Mouse (Mus musculus) liver, embryonic 11.5 days (tissue): ENCODE measurements around the gene Tex14. TPM values are rescaled to one million over a fixed set of nuclear protein-coding genes. Genes with fewer than 3 reads are reported as not detected.

ENCODE experiments used
- ATAC-seq: fragments of 200-750 bp; cut with Nextera tagmentation; replicated peaks from 2 replicates; pipeline ENCODE4 v1.8.0; 2017; ENCODE audit warnings: moderate number of reproducible peaks, mild to moderate bottlenecking, moderate TSS enrichment, moderate library complexity; ENCODE audit not compliant: low FRiP score
- DNase-seq: peaks from one replicate; pipeline ENCODE4 v3.0.0-alpha.2; 2017; ENCODE audit warnings: low spot score
- H3K27ac ChIP-seq: fragments of 300-500 bp; sonication (generic); 2 replicates; pipeline ENCODE4 v1.5.1; 2014; ENCODE audit warnings: mild to moderate bottlenecking, low read depth, low read length, control low read depth
- H3K27me3 ChIP-seq: fragments of 300-500 bp; sonication (generic); replicated peaks from 2 replicates; pipeline ENCODE4 v1.6.1; 2014; ENCODE audit warnings: low read length, mixed read lengths; ENCODE audit not compliant: control insufficient read depth, insufficient read depth
- H3K36me3 ChIP-seq: fragments of 300-500 bp; sonication (generic); 2 replicates; pipeline ENCODE4 v1.6.1; 2014; ENCODE audit warnings: mild to moderate bottlenecking, low read length, moderate library complexity, mixed read lengths; ENCODE audit not compliant: control insufficient read depth, insufficient read depth
- H3K4me1 ChIP-seq: fragments of 300-500 bp; sonication (generic); replicated peaks from 2 replicates; pipeline ENCODE4 v1.6.1; 2014; ENCODE audit warnings: low read length, mixed read lengths; ENCODE audit not compliant: control insufficient read depth, insufficient read depth
- H3K4me2 ChIP-seq: fragments of 300-500 bp; sonication (generic); 2 replicates; pipeline ENCODE4 v1.6.1; 2014; ENCODE audit warnings: mild to moderate bottlenecking, control low read depth, moderate library complexity
- H3K4me3 ChIP-seq: fragments of 300-500 bp; sonication (generic); 2 replicates; pipeline ENCODE4 v1.5.1; 2014; ENCODE audit warnings: low read depth, low read length, control low read depth
- H3K9ac ChIP-seq: fragments of 300-500 bp; sonication (generic); 2 replicates; pipeline ENCODE4 v1.6.1; 2014; ENCODE audit warnings: low read depth, low read length, control low read depth
- H3K9me3 ChIP-seq: fragments of 300-500 bp; sonication (generic); 2 replicates; pipeline ENCODE4 v1.6.1; 2016; ENCODE audit warnings: low read length, inconsistent platforms, mixed read lengths; ENCODE audit not compliant: control insufficient read depth
- WGBS: fragments of 180-500 bp; shearing (Covaris S2); extraction: QIAGEN DNeasy Blood & Tissue Kit; methylation state at CpG from one replicate; pipeline ENCODE4 v1.1.7; 2014; 5-methylcytosine and 5-hydroxymethylcytosine counted together
- polyA plus RNA-seq: library from polyadenylated mRNA; unstranded; fragments of >200 nt; fragmentation: Nextera tagmentation; extraction: Ambion mirVana; gene quantifications from 2 replicates; pipeline ENCODE4 v1.2.1, GENCODE M21; 2014

Tex14 gene
- polyA plus RNA-seq, 1 experiment from 2014 or later, result 0.32 TPM

DNA sequence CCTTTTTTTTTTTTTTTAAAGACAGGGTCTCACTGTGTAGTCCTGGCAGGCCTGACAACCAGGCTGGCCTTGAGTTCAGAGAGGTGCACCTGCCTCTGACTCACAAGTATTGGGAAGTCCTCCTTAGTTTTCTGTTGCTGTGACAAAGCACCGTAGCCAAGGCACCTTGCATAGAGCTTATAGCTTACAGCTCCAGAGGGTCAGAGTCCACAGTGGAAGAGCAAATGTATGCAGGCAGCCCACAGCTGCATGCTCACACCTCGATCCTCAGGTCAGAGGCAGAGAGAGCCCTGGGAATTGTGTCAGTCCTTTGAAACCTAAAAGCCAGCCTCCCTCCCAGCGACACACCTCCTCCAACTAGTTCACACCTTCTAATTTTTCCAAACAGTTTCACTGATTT is 101.6 kb downstream of the Tex14 start:
- Histone ChIP-seq H3K4me1 (no peaks in the 10 kb centered on the region; the same call in 1 of the 2 replicates), H3K36me3 (no peaks in the 10 kb centered on the region), H3K9ac (no peak overlapping the region), H3K4me3 (no peak overlapping the region), H3K4me2 (no peak overlapping the region), H3K27ac (no peak overlapping the region), H3K27me3 (0 out of 2 replicates have a peak, but pooled peaks cover 2% of the 10 kb centered on the region), H3K9me3 (no peaks in the 10 kb centered on the region)
- DNase-seq, result no peak
- ATAC-seq, result no peak
- WGBS, result 61% methylated on average over 3 of the region's 3 CpGs

DNA sequence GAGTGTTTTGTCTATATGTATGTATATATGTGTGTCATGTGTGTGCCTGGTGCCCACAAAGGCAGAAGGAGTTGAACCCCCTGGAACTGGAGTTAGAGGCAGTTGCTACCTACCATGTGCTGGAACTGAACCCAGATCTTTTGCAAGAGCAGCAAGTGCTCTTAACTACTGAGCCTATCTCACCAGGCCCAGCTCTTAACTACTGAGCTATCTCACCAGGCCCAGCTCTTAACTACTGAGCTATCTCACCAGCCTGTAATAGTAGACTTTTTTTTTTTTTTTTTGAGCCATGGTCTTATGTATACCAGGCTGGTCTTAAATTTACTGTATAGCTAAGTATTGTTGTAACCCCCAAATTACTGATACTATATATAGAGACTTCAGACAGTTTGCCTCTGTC is 102.2 kb downstream of the Tex14 start:
- Histone ChIP-seq H3K4me1 (no peaks in the 10 kb centered on the region; the same call in 1 of the 2 replicates), H3K27ac (no peak overlapping the region), H3K4me2 (no peak overlapping the region), H3K36me3 (no peaks in the 10 kb centered on the region), H3K9ac (no peak overlapping the region), H3K4me3 (no peak overlapping the region), H3K9me3 (no peaks in the 10 kb centered on the region), H3K27me3 (0 out of 2 replicates have a peak, but pooled peaks cover 2% of the 10 kb centered on the region)
- ATAC-seq (no peak), DNase-seq (no peak)

- H3K9ac ChIP-seq, result no peak overlapping the region
- no peaks in the 10 kb centered on the region for H3K27me3 ChIP-seq
- ATAC-seq, result peak; percentile 76
- H3K4me3 ChIP-seq, result no peak overlapping the region
- H3K27ac ChIP-seq, result no peak overlapping the region
- peaks cover 7% of the 10 kb centered on the region; the same call in 1 of the 2 replicates for H3K4me1 ChIP-seq
- 4% methylated on average over 2 of the region's 2 CpGs for WGBS
- H3K4me2 ChIP-seq, result no peak overlapping the region
- H3K9me3 ChIP-seq, result no peaks in the 10 kb centered on the region
- no peaks in the 10 kb centered on the region for H3K36me3 ChIP-seq
- DNase-seq, result no peak
These were observed 114.4 kb downstream of the Tex14 start for GRCm38 (mm10) chr11:87519260-87519659.

- Histone ChIP-seq H3K4me1 (peaks cover 7% of the 10 kb centered on the region; the same call in 1 of the 2 replicates), H3K4me2 (no peak overlapping the region), H3K4me3 (no peak overlapping the region), H3K9me3 (no peaks in the 10 kb centered on the region), H3K27me3 (no peaks in the 10 kb centered on the region), H3K9ac (no peak overlapping the region), H3K36me3 (no peaks in the 10 kb centered on the region), H3K27ac (no peak overlapping the region)
- WGBS, result 60% methylated on average over 5 of the region's 5 CpGs
- DNase-seq, result no peak
- ATAC-seq, result no peak
These were observed 118.6 kb downstream of the Tex14 start for GRCm38 (mm10) chr11:87523466-87523865.

GRCm38 (mm10) chr11:87523967-87524366 is 119.1 kb downstream of the Tex14 start:
- Histone ChIP-seq H3K9ac (no peak overlapping the region), H3K9me3 (no peaks in the 10 kb centered on the region), H3K4me3 (no peak overlapping the region), H3K4me2 (no peak overlapping the region), H3K4me1 (peaks cover 7% of the 10 kb centered on the region; the same call in 1 of the 2 replicates), H3K27me3 (no peaks in the 10 kb centered on the region), H3K36me3 (no peaks in the 10 kb centered on the region), H3K27ac (no peak overlapping the region)
- DNase-seq, result no peak
- ATAC-seq, result peak; percentile 43; the same call in 1 of the 2 replicates

DNA sequence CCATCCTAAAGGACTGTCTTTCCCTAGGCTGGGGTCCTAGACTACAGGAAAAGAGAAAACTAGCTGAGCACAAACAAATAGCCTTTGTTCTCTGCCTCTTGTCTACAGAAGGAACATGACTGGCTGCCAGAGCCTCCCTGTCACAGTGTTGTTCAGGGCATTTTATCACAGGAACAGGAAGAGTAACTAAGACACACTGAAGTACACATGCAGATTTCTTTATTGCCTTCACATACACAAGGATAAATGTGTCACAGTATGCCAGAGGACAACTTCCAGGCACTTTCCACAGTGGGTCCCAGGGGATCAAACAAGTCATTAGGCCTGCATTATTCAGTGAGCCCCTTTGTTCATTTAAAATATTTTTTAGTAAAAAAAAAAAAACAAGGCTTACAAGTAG is 119.9 kb downstream of the Tex14 start:
- Histone ChIP-seq H3K4me2 (no peak overlapping the region), H3K36me3 (no peaks in the 10 kb centered on the region), H3K4me3 (no peak overlapping the region), H3K9me3 (no peaks in the 10 kb centered on the region), H3K9ac (no peak overlapping the region), H3K27ac (no peak overlapping the region), H3K27me3 (no peaks in the 10 kb centered on the region), H3K4me1 (peaks cover 7% of the 10 kb centered on the region; the same call in 1 of the 2 replicates)
- no peak for DNase-seq
- ATAC-seq, result no peak

DNA sequence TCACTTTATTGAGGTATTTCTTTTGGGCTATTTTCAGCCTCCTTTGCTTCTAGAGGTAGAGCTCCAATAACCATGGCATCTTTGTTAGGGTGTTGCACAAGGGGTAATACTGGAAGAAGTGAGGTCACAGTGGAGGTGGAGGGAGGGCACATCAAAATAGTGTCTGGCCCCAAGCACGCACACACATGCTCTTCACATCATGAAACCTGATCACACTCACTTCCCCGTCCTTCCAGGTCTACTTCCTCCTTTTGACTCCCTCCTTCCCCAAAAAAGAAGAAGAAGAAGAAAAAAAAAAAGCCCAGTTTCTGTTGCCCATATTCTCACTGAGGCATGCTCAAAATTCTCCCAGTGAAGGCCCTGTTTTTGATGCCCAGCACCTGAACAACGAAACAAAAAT is 122.5 kb downstream of the Tex14 start:
- no peaks in the 10 kb centered on the region for H3K36me3 ChIP-seq
- no peak overlapping the region for H3K27ac ChIP-seq
- H3K4me1 ChIP-seq, result peaks cover 7% of the 10 kb centered on the region; the same call in 1 of the 2 replicates
- no peak overlapping the region for H3K4me2 ChIP-seq
- DNase-seq (no peak), ATAC-seq (no peak)
- no peaks in the 10 kb centered on the region for H3K27me3 ChIP-seq
- no peaks in the 10 kb centered on the region for H3K9me3 ChIP-seq
- no peak overlapping the region for H3K9ac ChIP-seq
- 72% methylated on average over 3 of the region's 3 CpGs for WGBS
- H3K4me3 ChIP-seq, result no peak overlapping the region

GRCm38 (mm10) chr11:87527990-87528389 is 123.1 kb downstream of the Tex14 start:
- Histone ChIP-seq H3K36me3 (no peaks in the 10 kb centered on the region), H3K27me3 (no peaks in the 10 kb centered on the region), H3K27ac (no peak overlapping the region), H3K9me3 (no peaks in the 10 kb centered on the region), H3K9ac (no peak overlapping the region), H3K4me3 (no peak overlapping the region), H3K4me2 (no peak overlapping the region), H3K4me1 (peaks cover 7% of the 10 kb centered on the region; the same call in 1 of the 2 replicates)
- 52% methylated on average over 4 of the region's 4 CpGs for WGBS
- DNase-seq (no peak), ATAC-seq (no peak)

- 46% methylated on average over 6 of the region's 6 CpGs for WGBS
- Histone ChIP-seq H3K4me3 (no peak overlapping the region), H3K27me3 (no peaks in the 10 kb centered on the region), H3K4me2 (no peak overlapping the region), H3K27ac (no peak overlapping the region), H3K9ac (no peak overlapping the region), H3K9me3 (no peaks in the 10 kb centered on the region), H3K36me3 (no peaks in the 10 kb centered on the region), H3K4me1 (no peaks in the 10 kb centered on the region)
- no peak for ATAC-seq
- DNase-seq, result no peak
These were observed 126.8 kb downstream of the Tex14 start for GRCm38 (mm10) chr11:87531695-87532094.
